Mouse (Mus musculus): ENCODE results near the gene Kcnd3. TPM values are rescaled to one million over a fixed set of nuclear protein-coding genes. Genes with fewer than 3 reads are reported as not detected.

Gene Kcnd3
- total RNA-seq, 2 experiments from 2014 or later = 0.05 TPM; not detected in 1

DNA sequence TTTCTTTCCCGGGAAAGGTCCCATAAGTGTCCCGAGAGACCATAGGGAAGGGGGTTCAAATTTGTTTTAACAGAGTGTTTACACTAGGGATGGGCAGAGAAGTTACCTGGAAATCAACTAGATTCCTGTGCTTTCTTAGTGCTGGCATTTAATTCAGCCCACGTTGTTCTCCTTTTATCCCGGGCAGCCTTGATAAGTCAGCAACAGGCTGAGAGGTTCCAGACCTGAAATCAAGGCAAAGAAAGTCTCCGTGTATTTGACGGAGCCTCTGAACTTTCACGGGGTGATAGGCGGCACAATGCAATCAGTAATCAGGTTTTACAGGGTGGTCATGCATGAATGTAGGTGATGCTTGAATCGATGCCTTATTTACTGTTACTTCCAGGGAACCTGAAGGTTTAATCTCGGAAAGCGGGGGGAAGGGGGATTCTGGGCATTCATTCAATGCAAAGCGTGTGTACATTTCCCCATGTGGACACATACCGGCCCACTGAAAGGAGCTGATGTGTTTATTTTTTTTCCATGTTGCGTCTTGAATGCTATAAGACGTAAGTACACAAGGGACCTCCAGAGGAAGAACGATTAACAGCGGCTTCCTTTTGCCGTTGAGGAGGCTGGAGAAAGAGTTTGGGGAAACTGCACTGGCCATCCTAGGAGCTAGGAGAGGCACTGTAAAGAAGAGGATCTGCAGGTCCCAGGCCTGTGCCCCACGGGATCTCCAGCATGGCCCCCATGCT, 1.3 kb downstream of the Kcnd3 start:
- ATAC-seq (replicated peaks; ENCODE audit: poor library complexity) = no peak

GRCm38 (mm10) chr3:105457657-105458056, 5.5 kb downstream of the Kcnd3 start:
- no peak for ATAC-seq (replicated peaks; ENCODE audit: poor library complexity)

DNA sequence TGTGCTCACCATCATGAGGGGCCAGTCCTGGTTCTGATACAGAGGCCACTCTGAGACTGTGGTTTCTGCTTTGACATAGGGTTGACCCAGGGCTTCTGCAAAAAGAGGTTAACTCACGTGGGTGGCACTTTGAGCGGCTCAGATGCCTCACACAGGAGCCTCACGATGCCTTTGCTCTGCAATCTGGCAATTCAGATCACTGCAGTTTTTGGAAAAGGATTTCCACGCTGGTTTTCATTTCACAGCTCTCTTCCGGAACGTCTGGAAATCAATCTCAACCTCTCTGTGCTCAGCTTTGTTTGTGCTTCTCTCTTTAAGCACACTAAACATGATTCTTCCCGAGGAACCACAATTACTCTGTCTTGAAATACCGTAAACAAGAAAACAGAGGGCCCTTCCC, 14.4 kb downstream of the Kcnd3 start:
- ATAC-seq (replicated peaks; ENCODE audit: poor library complexity) = no peak

- ATAC-seq (replicated peaks; ENCODE audit: poor library complexity) = no peak
Measured at GRCm38 (mm10) chr3:105472564-105472963, 20.4 kb downstream of the Kcnd3 start.

- ATAC-seq (replicated peaks; ENCODE audit: poor library complexity) = no peak
Measured at GRCm38 (mm10) chr3:105476408-105476807, 24.3 kb downstream of the Kcnd3 start.

DNA sequence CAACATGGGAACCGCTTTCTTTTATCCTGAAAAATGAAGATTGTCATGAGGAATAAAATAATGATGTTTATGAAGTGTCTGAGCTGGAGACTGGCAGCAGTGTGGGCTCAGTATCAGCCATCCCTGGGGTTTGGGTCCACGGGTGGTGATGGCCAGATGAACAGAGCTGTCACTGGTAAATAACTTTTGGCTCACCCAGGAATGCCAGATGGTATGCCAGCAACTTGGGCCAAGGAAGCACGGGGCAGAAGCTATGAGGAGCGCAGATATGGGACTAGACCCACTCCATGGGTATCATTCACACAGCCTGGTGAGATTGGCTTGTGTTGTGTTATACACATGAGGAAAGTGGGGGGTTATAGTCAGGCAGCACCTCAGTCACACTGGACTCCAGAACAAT, 26.7 kb downstream of the Kcnd3 start:
- ATAC-seq (replicated peaks; ENCODE audit: poor library complexity) = no peak

DNA sequence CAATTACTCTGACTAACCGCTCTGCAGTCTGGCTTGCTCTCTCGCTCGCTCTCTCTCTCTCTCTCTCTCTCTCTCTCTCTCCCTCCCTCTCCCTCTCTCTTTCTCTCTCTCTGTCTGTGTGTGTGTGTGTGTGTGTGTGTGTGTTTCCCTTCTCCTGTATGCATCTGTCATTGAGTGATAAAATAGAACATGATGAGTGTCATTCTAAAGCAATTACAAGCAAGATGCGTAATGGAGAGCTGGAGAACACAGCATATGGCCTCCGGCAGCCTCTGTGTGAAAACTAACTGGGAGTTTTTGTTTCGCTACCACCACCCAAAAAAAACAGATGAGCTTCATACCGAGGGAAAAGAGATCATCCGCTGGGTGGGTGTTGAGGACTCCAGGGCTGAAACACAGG, 29.3 kb downstream of the Kcnd3 start:
- no peak for ATAC-seq (replicated peaks; ENCODE audit: poor library complexity)

DNA sequence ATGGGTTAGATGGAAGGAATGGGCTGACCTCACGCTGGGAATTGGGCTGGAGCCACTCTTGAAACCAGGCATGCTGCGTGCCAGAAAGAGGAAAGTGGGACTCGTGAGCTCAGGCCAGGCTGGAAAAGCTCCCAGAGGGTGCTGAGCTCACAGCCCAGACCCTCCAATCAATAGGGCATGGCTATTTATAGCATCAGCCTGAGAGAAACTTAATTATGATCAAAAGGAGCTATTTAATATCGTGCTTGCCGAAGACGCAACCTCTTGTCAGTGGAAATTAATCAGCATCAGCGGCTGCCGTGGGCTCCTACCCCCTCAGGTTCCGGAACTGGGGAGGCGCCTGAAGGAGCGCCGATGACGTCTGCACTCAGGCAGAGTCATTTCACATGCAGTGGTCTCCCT, 31.5 kb downstream of the Kcnd3 start:
- ATAC-seq (replicated peaks; ENCODE audit: poor library complexity) = no peak

DNA sequence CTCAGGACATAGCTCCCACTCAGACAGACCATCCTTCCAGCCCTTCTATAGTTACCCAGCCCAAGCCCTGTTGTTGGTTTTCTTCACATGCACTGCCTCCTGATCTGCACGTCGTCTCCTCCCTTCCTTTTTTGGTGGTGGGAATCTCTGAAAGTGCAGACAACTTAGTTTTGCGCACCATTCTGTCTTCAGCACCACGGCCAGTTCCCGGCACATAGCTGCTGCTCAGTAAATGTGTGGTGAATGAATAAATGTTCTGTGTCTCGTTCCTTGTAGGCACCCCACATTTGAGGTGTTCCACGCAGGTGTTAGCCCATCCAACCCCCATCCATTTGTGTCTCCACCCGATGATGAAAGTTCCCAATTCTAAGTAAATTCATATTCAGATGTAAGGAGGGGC, 35.0 kb downstream of the Kcnd3 start:
- ATAC-seq (replicated peaks; ENCODE audit: poor library complexity) = 0 out of 2 replicates have a peak, but pooled peaks have one; percentile 46

DNA sequence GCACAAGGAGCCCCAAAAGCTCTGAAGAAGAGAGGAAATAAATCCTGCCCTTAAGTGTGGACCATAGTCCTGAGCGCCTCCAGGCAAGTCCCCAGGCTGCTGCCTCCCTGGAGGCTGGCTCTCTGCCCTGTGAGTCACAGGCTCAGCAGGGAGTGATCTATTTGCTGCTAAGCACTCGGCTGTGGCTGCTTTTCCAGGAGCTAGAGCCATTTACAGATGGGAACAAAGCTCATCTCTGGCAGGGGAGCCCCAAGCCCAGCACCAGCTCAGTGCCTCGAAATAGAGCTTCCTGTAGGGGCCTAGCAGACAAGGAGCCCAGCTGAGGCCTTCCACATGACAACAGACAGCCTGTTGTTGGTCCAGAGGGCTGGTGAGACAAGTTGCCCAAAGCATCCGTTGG, 37.5 kb downstream of the Kcnd3 start:
- ATAC-seq (replicated peaks; ENCODE audit: poor library complexity) = no peak

GRCm38 (mm10) chr3:105494886-105495285, 42.8 kb downstream of the Kcnd3 start:
- no peak for ATAC-seq (replicated peaks; ENCODE audit: poor library complexity)

DNA sequence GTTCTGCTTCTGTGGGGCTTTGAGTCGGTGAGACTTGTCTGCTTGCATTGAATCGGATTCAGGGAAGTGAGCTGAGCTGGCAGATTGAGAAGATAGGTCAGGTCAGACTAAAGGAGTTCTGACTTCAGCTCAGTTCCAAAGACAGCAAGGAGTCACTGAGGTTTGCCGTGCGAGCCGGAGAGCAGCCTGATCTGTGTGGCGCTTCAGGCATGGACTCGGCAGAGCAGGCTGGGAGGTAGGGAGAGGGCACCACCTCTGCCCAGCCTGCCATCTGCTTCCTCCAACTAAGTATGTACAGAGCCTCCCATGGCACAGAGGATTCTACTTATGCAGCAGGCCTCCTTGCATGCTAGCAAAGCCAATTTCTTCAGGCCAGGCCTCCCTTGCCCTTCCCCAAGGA, 44.1 kb downstream of the Kcnd3 start:
- no peak for ATAC-seq (replicated peaks; ENCODE audit: poor library complexity)

DNA sequence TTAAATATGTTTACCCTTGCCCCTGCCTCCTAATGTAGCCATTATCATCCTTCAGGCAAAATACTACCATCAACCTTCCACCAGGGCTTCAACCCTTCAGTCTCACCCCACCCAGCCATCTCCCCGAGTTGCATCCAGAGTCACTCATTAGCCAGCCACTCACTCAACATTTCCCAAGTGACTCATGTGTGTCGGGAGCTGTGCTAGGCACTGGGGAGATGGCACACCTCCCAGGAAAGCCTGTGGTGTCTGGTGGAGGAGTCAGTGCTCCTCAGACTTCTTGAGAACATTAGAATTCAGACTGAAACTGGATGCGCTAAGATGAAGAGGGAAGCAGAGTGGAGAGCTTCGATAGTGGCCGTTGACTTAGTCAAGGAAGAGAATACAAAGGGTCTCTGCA, 44.8 kb downstream of the Kcnd3 start:
- ATAC-seq (replicated peaks; ENCODE audit: poor library complexity) = no peak

DNA sequence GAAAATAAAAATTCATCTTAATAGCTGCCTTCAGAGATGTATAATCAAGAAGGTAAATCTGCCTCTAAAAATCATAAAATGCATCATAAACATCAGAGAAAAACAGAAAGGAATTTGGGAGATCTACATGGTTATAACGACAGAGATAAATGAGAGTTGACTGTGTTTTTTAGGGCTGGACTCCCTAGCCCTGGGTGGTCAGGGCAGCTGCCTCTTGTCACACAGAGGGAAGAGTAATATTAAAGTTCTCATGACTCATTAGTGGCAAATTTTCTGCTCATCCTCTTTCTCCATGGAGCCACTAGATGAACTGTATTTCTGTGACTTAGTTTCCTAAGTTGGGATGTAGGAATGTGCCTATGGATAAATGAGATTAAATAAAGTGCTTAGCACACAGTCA, 48.9 kb downstream of the Kcnd3 start:
- ATAC-seq (replicated peaks; ENCODE audit: poor library complexity) = no peak

- no peak for ATAC-seq (replicated peaks; ENCODE audit: poor library complexity)
Measured at GRCm38 (mm10) chr3:105504272-105504671, 52.1 kb downstream of the Kcnd3 start.

- ATAC-seq (replicated peaks; ENCODE audit: poor library complexity) = no peak
Measured at GRCm38 (mm10) chr3:105505161-105505872, 53.2 kb downstream of the Kcnd3 start.

- ATAC-seq (replicated peaks; ENCODE audit: poor library complexity) = no peak
Measured at GRCm38 (mm10) chr3:105505873-105506170, 53.7 kb downstream of the Kcnd3 start.

- no peak for ATAC-seq (replicated peaks; ENCODE audit: poor library complexity)
Measured at GRCm38 (mm10) chr3:105506592-105506991, 54.5 kb downstream of the Kcnd3 start.

DNA sequence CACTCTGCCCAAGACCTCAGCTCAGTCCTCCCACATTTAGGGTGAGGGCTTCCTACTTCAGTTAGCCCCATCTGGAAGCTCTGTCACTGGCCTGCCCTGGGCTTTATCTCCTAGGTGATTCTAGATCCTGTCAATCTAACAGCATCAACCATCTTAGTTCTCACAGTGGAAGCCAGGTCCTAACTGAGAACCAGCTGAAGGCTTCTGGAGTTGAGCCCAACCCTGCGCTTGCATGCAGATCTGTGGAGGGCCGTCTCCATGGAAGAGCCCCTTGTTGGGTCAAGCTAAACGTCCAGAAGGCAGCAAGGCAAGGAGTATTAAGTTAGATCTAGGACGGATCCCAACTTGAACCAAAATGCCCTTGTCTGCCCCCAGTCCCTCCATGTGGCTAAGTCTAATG, 57.2 kb downstream of the Kcnd3 start:
- no peak for ATAC-seq (replicated peaks; ENCODE audit: poor library complexity)

DNA sequence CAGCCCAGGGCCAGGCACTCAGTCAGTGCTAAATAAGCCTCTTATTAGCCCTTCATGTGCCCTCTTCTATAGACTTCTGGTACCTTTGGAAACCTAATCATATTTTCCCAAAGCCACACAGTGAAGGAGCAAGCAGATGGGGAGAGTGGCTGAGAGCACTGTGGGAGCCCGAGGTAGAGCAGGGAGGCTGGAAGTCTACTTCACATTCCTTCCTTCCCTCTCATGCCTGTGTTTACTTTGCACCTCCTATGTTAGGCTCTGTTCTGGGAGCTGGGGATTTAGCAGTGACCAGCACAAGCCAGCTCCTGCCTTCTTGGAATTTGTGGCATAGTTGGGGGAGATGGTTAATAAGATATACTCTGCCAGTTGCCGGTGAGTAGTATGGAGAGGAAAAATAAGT, 59.7 kb downstream of the Kcnd3 start:
- no peak for ATAC-seq (replicated peaks; ENCODE audit: poor library complexity)

- ATAC-seq (replicated peaks; ENCODE audit: poor library complexity) = no peak
Measured at GRCm38 (mm10) chr3:105514215-105514614, 62.1 kb downstream of the Kcnd3 start.

- no peak for ATAC-seq (replicated peaks; ENCODE audit: poor library complexity)
Measured at GRCm38 (mm10) chr3:105515035-105515434, 62.9 kb downstream of the Kcnd3 start.

DNA sequence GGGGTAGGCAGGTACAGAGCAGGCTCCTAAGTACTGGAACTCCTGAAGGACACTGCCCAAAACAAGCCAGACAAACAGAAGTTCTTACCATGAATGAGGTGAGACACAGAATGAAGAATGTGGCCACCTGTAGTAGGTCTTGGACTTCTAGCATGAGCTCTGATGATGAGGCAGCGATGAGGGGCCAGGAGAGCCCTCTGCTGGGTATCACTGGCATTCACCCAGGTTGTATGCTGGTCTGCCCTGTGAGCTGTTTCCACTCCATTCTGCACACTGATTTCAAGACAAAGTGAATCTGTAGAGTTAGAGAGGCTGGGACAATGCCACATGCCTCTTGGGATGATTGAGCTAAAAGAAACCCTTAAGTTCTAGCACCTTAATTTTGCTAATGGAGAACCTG, 63.5 kb downstream of the Kcnd3 start:
- no peak for ATAC-seq (replicated peaks; ENCODE audit: poor library complexity)

All from megakaryocyte progenitor cell, adult 5-6 weeks (primary cell).